Mouse (Mus musculus) kidney, embryonic 16.5 days (tissue): ENCODE data around the gene C1ql4. TPM values are rescaled to one million over a fixed set of nuclear protein-coding genes. Genes with fewer than 3 reads are reported as not detected.

Experiments
- ATAC-seq: fragments of 200-750 bp; cut with Nextera tagmentation; 2 replicates; pipeline ENCODE4 v1.8.0; 2017; ENCODE audit warnings: moderate TSS enrichment; ENCODE audit not compliant: low FRiP score, low TSS enrichment
- H3K27ac ChIP-seq: fragments of 300-500 bp; sonication (generic); 2 replicates; pipeline ENCODE4 v1.5.1; 2014; ENCODE audit warnings: low read length
- H3K27me3 ChIP-seq: fragments of 300-500 bp; sonication (generic); 2 replicates; pipeline ENCODE4 v1.6.1; 2014; ENCODE audit warnings: low read length, control low read depth, mixed read lengths; ENCODE audit not compliant: insufficient read depth
- H3K36me3 ChIP-seq: fragments of 300-500 bp; sonication (generic); 2 replicates; pipeline ENCODE4 v1.6.1; 2014; ENCODE audit warnings: low read length, control low read depth, mixed read lengths; ENCODE audit not compliant: insufficient read depth
- H3K4me1 ChIP-seq: fragments of 300-500 bp; sonication (generic); 2 replicates; pipeline ENCODE4 v1.6.1; 2014; ENCODE audit warnings: low read length, control low read depth, mixed read lengths; ENCODE audit not compliant: insufficient read depth
- H3K4me2 ChIP-seq: fragments of 300-500 bp; sonication (generic); replicated peaks from 2 replicates; pipeline ENCODE4 v1.6.1; 2014; ENCODE audit warnings: low read depth, low read length
- H3K4me3 ChIP-seq: fragments of 300-500 bp; sonication (generic); 2 replicates; pipeline ENCODE4 v1.5.1; 2014; ENCODE audit warnings: mild to moderate bottlenecking, low read length
- H3K9ac ChIP-seq: fragments of 300-500 bp; sonication (generic); replicated peaks from 2 replicates; pipeline ENCODE4 v1.6.1; 2014; ENCODE audit warnings: low read length
- H3K9me3 ChIP-seq: fragments of 300-500 bp; sonication (generic); 2 replicates; pipeline ENCODE4 v1.6.1; 2016; ENCODE audit warnings: low read length, control low read depth
- WGBS: fragments of 180-500 bp; shearing (Covaris S2); extraction: QIAGEN DNeasy Blood & Tissue Kit; methylation state at CpG from one replicate; pipeline ENCODE4 v1.1.7; 2014; 5-methylcytosine and 5-hydroxymethylcytosine counted together
- polyA plus RNA-seq: library from polyadenylated mRNA; unstranded; fragments of >200 nt; fragmentation: Nextera tagmentation; extraction: Ambion mirVana; gene quantifications from 2 replicates; pipeline ENCODE4 v1.2.1, GENCODE M21; 2015

C1ql4 gene
- polyA plus RNA-seq, 1 experiment from 2014 or later = 0.94 TPM

DNA sequence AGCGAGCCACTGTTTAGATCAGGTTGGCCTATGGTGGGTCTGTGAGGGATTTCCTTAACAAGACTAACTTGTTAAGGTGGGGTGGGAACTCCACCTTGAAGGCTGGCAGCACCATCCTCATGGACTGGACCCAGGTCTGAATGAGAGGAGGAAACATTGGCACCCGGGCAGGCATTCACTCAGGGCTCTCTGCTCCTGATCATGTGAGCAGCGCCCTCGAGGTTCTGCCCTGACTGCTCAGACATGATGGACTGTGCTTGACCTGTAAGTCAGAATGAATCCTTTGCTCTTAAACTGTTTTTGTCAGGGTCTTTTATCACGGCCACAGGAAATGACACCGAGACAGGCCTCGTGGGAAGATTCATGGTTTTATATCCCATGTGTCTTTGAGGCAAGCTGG, 17.6 kb upstream of the C1ql4 start:
- ATAC-seq = no peak
- no peaks in the 10 kb centered on the region for H3K4me1 ChIP-seq
- H3K4me3 ChIP-seq = no peak overlapping the region
- no peak overlapping the region for H3K27ac ChIP-seq
- H3K36me3 ChIP-seq = no peaks in the 10 kb centered on the region
- WGBS = 34% methylated on average over 7 of the region's 7 CpGs
- H3K9ac ChIP-seq = no peak overlapping the region
- H3K27me3 ChIP-seq = no peaks in the 10 kb centered on the region
- H3K4me2 ChIP-seq = no peak overlapping the region
- H3K9me3 ChIP-seq = 0 out of 2 replicates have a peak, but pooled peaks cover 4% of the 10 kb centered on the region

DNA sequence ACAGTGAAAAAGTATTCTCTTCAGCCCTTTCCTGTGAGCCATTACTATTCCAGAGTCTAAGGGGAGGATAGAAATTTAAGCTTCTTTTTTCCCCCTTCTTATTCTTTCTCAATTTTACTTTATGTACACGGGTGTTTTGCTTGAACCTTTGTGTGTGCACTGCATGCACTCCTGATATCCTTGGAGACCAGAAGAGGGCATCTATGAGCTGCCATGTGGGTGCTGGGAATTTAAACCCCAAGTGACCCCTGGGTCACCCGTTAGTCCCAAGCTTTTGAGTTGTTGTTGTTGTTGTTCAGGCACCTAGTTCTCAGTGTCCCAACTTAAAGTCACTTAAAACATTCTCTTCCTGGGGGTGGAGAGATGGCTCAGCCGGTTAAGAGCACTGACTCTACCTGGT, 12.4 kb upstream of the C1ql4 start:
- peaks cover 37% of the 10 kb centered on the region for H3K27me3 ChIP-seq
- ATAC-seq = no peak
- WGBS = 62% methylated on average over 3 of the region's 3 CpGs
- H3K36me3 ChIP-seq = no peaks in the 10 kb centered on the region
- H3K4me1 ChIP-seq = peaks cover 40% of the 10 kb centered on the region
- H3K4me2 ChIP-seq = peak overlapping the region; percentile 77; the same call in 1 of the 2 replicates
- no peak overlapping the region for H3K27ac ChIP-seq
- H3K9me3 ChIP-seq = no peaks in the 10 kb centered on the region
- H3K9ac ChIP-seq = no peak overlapping the region
- H3K4me3 ChIP-seq = no peak overlapping the region

DNA sequence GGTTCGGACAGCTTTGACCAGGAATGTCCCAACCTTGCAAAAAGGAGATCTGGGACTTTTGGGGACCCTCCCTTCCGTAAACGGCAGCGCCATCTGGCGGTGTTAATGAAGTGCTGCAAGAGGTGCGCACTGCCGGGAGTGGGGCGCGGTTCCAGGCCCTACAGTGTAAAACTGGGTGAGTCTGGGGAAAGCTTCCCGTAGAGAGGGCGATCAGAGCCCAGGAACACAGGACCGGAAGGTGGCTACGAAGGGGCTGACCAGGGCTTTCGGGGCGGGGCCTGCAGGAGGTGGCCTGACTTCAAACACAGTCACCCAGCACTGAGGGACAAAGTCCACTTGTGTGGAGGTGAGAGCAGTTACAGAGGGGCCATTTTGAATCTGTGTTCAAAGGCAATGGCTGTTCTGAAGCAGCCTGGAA, 11.5 kb upstream of the C1ql4 start:
- peak; percentile 66 for ATAC-seq
- Histone ChIP-seq H3K4me2 (peak overlapping the region; percentile 77), H3K4me3 (peak overlapping the region; percentile 37), H3K9ac (peak overlapping the region; percentile 46), H3K9me3 (no peaks in the 10 kb centered on the region), H3K27me3 (peaks cover 42% of the 10 kb centered on the region), H3K27ac (peak overlapping the region; percentile 32), H3K4me1 (peaks cover 46% of the 10 kb centered on the region), H3K36me3 (no peaks in the 10 kb centered on the region)
- 2% methylated on average over 15 of the region's 15 CpGs for WGBS

DNA sequence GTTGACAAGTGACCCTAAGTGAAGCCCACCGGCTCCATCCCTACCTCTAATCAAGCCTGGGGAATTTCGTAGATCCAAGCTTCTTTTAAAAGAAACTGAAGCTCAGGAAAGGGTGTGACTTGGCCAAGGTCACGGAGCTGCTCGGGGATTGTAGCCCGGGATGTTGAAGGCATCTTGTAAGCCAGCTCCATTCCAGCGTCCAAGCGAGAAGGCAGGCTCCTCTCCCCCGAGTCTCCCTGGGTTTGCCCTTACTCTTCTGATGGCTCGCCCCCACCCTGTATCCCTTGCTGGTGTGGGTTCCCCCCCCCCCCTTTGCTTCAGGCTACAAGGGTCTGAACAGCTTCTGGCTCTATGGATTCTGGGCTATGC, 10.9 kb upstream of the C1ql4 start:
- no peaks in the 10 kb centered on the region for H3K36me3 ChIP-seq
- peak overlapping the region; percentile 77 for H3K4me2 ChIP-seq
- no peak for ATAC-seq
- peaks cover 51% of the 10 kb centered on the region for H3K4me1 ChIP-seq
- H3K4me3 ChIP-seq = peak overlapping the region; percentile 37
- no peaks in the 10 kb centered on the region for H3K9me3 ChIP-seq
- peak overlapping the region; percentile 56 for H3K9ac ChIP-seq
- H3K27ac ChIP-seq = no peak overlapping the region
- peaks cover 42% of the 10 kb centered on the region for H3K27me3 ChIP-seq
- WGBS = 2% methylated on average over 9 of the region's 9 CpGs

DNA sequence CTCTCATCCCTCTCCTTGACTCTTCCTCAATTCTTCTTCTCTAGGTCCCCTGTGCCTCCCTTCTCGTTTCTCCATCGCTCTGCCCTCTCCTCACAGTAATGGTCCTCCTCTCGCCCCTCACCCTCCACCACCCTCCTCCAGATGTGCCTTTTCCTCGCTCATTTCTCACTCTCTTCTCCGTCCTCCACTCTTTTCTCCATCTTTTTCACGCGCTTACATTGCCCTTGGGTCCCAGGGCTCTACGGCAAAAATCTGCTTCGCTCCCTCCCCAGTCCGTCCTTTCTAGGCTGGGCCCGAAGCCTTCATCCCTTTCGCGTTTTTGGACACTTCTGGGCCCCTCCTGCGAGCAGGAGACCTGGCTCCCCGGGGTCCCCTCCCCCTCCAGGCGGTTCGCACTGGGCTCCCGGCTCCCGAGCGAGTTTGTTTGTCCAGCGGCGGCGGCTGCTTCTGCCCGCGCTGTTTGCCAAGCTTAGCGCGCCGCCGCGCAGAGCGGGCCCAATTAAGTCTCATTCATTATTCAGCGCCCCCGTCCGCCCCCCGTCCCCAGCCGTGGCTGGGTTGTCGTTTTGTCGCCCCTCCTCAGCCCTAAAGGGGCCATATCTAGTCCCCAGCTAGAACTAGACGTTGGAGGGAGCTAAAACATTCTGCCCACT, 10.3 kb upstream of the C1ql4 start:
- Histone ChIP-seq H3K27me3 (peaks cover 44% of the 10 kb centered on the region), H3K36me3 (no peaks in the 10 kb centered on the region), H3K4me2 (peak overlapping the region; percentile 77), H3K27ac (0 out of 2 replicates have a peak overlapping the region, but pooled peaks have one; percentile 37), H3K9me3 (no peaks in the 10 kb centered on the region), H3K4me3 (peak overlapping the region; percentile 37), H3K9ac (peak overlapping the region; percentile 56), H3K4me1 (peaks cover 56% of the 10 kb centered on the region)
- whole genome bisulfite sequencing = under 1% methylated on average over 39 of the region's 39 CpGs
- ATAC-seq = no peak

DNA sequence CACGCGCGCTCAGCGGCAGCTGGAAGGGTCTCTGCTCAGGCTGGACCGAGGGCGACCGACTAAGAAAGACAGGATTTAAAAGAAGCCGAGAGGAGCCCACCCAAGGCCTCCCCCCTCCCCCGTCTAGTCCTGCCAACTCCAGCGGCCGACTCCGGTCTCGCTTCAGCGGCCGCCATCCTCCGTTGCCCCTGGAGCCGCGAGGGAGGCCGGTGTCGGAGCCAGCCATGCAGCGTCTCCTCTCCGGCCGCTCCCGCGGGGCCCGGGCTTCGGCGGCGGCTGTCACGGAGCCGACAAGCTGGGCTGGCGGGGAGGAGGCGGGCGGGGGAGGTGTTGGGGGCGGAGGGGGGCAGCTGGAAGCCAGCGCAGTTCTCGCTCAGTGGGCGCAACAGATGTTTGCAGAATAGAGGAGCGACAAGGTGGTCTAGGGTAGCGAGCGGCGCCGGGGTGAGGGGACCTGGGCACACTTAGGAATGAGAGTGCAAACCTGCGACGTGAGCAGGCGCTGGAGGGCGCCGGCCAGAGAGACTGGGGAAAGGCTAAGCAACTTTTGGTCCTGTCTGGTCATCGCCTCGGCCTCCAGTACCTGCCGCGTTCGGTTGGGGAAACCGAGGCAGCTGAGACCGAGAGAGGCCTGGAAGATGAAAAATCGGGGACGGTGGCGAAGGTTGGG, 9.3 kb upstream of the C1ql4 start:
- ATAC-seq = peak; percentile 36
- peaks cover 53% of the 10 kb centered on the region for H3K27me3 ChIP-seq
- H3K9ac ChIP-seq = peak overlapping the region; percentile 59
- H3K4me2 ChIP-seq = peak overlapping the region; percentile 77
- H3K27ac ChIP-seq = peak overlapping the region; percentile 75
- H3K36me3 ChIP-seq = no peaks in the 10 kb centered on the region
- peak overlapping the region; percentile 37 for H3K4me3 ChIP-seq
- 0% methylated on average over 52 of the region's 58 CpGs for WGBS
- H3K4me1 ChIP-seq = peaks cover 57% of the 10 kb centered on the region
- H3K9me3 ChIP-seq = no peaks in the 10 kb centered on the region

DNA sequence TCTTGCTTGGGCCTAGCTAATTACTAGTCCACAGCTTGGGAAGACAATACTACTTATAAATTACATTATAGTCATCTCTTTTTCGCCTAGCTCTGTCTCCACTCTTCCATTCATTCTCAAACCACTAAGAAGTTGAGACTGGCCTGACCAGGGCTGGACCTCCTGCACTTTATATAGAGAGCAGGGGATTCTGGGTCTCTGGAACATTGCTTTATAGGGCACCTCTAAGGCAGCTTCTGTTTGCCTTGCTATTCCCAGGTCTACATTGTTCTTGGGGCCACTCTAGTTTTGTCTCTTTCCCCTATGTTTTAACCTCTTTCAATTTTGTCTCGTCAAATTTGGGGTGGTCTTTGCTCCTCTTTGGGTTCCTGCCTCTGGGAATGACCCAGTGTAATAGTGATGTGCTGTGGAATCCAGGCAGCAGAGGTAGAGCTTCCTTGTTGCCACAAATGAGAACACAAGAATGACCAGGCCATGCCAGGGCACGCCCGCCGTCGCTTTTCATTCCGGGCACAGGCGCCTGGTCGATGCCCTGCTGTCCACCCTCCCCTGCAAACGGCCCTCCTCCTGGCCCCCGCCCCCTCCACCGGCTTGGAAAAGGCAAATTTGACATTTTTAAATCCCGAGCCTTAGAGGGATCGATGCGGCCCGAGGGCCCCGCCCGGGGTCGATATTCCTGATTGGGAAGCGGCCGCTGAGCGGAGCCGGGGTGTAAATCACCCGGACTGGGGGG, 8.6 kb upstream of the C1ql4 start:
- WGBS = 4% methylated on average over 24 of the region's 24 CpGs
- Histone ChIP-seq H3K36me3 (no peaks in the 10 kb centered on the region), H3K4me3 (peak overlapping the region; percentile 37), H3K4me2 (peak overlapping the region; percentile 77), H3K4me1 (peaks cover 57% of the 10 kb centered on the region), H3K27ac (peak overlapping the region; percentile 75; the same call in 1 of the 2 replicates), H3K9ac (peak overlapping the region; percentile 59), H3K27me3 (peaks cover 58% of the 10 kb centered on the region), H3K9me3 (no peaks in the 10 kb centered on the region)
- no peak for ATAC-seq

DNA sequence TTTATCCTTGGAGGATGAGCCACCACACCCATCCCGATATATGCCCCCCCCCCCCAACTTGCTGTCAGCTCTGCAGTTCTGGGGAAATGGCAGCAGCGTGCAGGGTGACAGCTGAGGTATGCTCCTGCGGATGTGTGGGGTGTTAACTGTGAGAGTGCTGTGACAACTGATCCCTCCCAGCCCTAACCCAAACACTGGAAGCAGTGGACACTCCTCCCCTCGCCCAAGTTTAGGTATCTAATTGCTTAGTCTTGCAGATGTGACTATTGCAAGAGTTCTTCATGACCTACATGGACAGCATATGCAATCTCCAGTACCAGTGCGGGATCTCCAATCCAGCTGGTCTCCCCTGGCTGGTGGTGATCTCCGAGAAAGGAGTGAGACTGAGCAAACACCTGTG, 7.7 kb upstream of the C1ql4 start:
- Histone ChIP-seq H3K4me1 (peaks cover 57% of the 10 kb centered on the region), H3K9me3 (no peaks in the 10 kb centered on the region), H3K27ac (peak overlapping the region; percentile 75; the same call in 1 of the 2 replicates), H3K9ac (no peak overlapping the region), H3K36me3 (no peaks in the 10 kb centered on the region), H3K27me3 (peaks cover 67% of the 10 kb centered on the region), H3K4me3 (peak overlapping the region; percentile 19; the same call in 1 of the 2 replicates), H3K4me2 (peak overlapping the region; percentile 39)
- 10% methylated on average over 6 of the region's 6 CpGs for WGBS
- no peak for ATAC-seq

DNA sequence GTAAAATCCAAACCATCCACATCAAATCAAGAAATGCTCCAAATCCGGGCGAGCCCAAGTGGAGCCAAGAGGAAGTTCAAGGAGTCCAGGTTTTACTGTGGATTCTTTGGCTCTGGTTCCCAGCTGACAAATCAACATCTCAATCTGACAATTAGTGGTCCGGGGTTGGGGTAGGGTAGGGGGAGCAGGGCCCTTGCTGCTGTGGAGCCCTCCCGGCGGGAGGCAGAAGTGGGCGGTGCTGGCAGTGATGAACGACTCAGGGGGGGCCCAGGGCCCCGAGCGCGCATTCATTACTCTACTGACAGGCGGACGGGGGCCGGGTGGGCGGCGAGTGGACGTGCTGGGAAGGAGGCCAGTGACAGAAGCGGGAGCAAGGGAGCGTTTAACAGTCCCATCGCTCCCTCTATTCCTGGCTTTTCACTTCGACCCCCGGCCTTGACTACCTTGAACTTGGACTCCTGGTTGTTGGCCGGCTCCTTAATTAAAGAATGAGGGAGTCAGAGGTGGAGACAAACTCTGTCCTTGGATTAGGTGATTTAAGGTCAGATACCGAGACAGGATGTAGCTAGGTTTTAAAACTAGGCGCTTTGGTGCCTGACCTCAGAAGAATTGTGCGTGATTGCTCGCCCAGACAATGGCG, 7.1 kb upstream of the C1ql4 start:
- Histone ChIP-seq H3K9ac (no peak overlapping the region), H3K9me3 (no peaks in the 10 kb centered on the region), H3K4me2 (peak overlapping the region; percentile 39), H3K27me3 (peaks cover 72% of the 10 kb centered on the region), H3K36me3 (no peaks in the 10 kb centered on the region), H3K27ac (peak overlapping the region; percentile 54), H3K4me1 (peaks cover 57% of the 10 kb centered on the region), H3K4me3 (peak overlapping the region; percentile 19)
- peak; percentile 43; the same call in 1 of the 2 replicates for ATAC-seq
- under 1% methylated on average over 27 of the region's 27 CpGs for WGBS
